12 mouse cellular contexts compared by ENCODE assay signal in the genomic region with DNA sequence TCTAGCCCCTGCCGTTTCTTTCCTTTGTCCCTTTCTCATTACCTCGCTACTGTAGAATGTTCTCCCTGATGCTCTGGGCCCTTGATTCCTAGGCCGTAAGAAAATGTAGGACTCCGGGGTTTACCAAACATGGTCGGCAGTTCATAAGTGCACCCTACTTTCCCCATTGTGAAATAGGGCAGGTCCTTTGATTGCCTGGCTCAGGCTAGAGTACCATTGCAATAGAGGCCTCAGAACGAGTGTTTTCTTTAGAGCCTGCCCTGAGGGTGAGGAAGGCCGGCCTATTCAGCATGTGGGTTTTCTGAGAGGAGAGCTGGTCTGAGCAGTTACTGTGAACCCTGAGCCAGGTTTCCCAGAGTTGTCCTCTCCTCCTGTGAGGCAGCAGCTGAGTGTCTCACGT. TPM values are rescaled to one million over a fixed set of nuclear protein-coding genes. Genes with fewer than 3 reads are reported as not detected.
"Had no signal": no experiment of that assay in that cellular context is flagged by ENCODE, and none has a peak within 500 bp of the region (broad histone marks: within the 10 kb centered on the region; RNA-seq: fewer than 3 reads in every experiment).

No protein-coding gene starts in this region.

- H3K4me3 ChIP-seq: left cerebral cortex, adult 2 months; limb, embryonic 15.5 days; midbrain, embryonic 10.5 days; myocyte; neural tube, embryonic 15.5 days; stomach, embryonic 15.5 days had no signal

- H3K4me1 ChIP-seq: limb, embryonic 15.5 days; midbrain, embryonic 10.5 days; neural tube, embryonic 15.5 days; stomach, embryonic 15.5 days had no signal

- H3K9ac ChIP-seq: limb, embryonic 15.5 days; neural tube, embryonic 15.5 days; stomach, embryonic 15.5 days had no signal

- H3K27ac ChIP-seq: left cerebral cortex, adult 2 months; limb, embryonic 15.5 days; midbrain, embryonic 10.5 days; neural tube, embryonic 15.5 days; stomach, embryonic 15.5 days had no signal

- H3K27me3 ChIP-seq: limb, embryonic 15.5 days; neural tube, embryonic 15.5 days; stomach, embryonic 15.5 days had no signal

- DNase-seq: kidney, adult 18-20 months; kidney, postnatal 10 days; kidney, postnatal 4 days; lung, postnatal 4 days; midbrain, embryonic 14.5 days; thymus, postnatal 4 days had no signal

- H3K9me3 ChIP-seq: limb, embryonic 15.5 days; midbrain, embryonic 10.5 days; neural tube, embryonic 15.5 days; stomach, embryonic 15.5 days had no signal

RNA-seq across cellular contexts. Expression of a gene that starts 50.1 kb away (rescaled TPM):
- polyA plus RNA-seq: myocyte had no signal
